Mouse (Mus musculus) adrenal gland (tissue): Measurements from ENCODE around the gene Ccnl2.
"Not testable (repeated sequence)": the region's sequence is repeated elsewhere in the genome, so short reads cannot be mapped to it uniquely, and the experiment has no call there.

Experiments
- intact Hi-C: fragments of 180-260 bp; cut with DNase I; formaldehyde crosslinking; loops from one replicate; pipeline ENCODE4 v1.15.1; 2025

Ccnl2 gene

GRCm38 (mm10) chr4:155788833-155789232, 23.5 kb upstream of the Ccnl2 start:
- intact Hi-C loops: not testable (repeated sequence)

DNA sequence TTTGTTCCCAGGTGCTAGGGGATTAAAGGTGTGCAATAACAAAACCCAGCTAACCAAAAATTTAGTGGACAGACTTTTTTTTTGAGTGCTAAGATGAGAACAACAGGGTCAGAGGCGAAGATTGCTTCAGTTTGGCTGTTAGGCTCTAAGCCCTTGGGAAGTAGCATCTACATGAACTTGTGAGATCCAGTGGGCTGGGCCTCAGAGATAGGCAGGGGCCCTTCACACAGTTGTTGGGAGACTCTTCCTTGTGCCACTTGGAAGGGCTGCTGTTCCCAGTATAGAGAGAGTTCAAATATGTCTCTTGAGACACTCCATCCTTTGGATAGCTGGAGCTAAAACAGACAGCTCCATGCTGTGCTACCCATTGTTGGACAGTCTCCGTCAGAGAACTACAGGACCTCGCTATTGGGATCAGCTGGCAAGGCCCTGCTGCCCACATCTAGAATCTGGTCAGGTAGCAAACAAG, 22.2 kb upstream of the Ccnl2 start, which contains the start of gene Ankrd65:
Gene Ankrd65 (plus strand): TSS at position 419 of the 469 bp plus-strand sequence.
- intact Hi-C loops: no loop called here

DNA sequence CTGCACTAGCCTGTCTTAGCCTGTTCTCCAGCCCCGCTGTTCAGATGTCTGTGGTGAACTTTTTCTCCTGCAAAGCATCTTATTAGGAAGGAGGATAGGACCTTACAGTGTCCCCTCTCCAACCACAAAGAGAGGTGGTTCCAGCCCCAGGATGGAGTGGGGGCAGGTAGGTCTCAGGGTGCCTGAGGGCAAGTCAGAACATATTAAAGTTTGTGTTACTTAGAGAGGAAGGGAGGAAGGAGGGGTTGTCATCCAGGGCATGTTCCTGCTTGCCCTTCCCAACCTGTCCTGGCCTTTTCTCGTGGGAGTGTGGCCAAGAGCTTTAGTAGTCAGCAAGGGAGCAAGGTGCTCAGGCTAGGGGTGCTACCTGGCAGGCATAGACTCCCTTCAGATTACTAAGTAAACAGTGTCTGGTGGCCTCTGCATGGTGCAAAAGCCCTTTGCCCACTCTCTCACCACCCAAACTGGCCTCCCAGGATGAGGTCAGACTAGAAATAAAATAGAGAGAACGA, 21.6 kb upstream of the Ccnl2 start:
- intact Hi-C loops: no loop called here

GRCm38 (mm10) chr4:155791240-155791933, 20.9 kb upstream of the Ccnl2 start:
- intact Hi-C loops: no loop called here

DNA sequence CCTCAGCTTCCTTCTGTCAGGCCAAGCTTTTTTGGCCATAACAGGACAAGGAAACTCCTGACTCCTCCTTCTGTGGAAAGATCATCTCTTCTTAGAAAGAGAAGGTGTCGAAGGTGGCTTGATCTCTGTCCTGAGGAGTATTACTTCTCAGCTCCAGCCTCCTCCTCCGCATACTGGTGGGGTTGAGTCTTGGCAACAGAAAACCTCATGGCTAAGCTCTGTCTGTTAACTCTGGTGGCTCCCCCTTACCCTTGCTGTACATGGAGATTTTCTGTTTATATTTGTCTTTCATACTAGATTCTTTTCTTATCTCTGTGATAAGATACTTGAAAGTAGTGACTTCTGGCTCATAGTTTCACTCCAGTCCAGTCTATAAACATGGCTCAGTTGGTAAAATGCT, 18.6 kb upstream of the Ccnl2 start:
- intact Hi-C loops: no loop called here

GRCm38 (mm10) chr4:155802075-155802474, 10.2 kb upstream of the Ccnl2 start:
- intact Hi-C loops: no loop called here

GRCm38 (mm10) chr4:155802741-155803339, 9.4 kb upstream of the Ccnl2 start, which contains the start of gene Mrpl20:
Mrpl20 (plus strand) TSS chr4:155802878.
- intact Hi-C loops: no loop called here

DNA sequence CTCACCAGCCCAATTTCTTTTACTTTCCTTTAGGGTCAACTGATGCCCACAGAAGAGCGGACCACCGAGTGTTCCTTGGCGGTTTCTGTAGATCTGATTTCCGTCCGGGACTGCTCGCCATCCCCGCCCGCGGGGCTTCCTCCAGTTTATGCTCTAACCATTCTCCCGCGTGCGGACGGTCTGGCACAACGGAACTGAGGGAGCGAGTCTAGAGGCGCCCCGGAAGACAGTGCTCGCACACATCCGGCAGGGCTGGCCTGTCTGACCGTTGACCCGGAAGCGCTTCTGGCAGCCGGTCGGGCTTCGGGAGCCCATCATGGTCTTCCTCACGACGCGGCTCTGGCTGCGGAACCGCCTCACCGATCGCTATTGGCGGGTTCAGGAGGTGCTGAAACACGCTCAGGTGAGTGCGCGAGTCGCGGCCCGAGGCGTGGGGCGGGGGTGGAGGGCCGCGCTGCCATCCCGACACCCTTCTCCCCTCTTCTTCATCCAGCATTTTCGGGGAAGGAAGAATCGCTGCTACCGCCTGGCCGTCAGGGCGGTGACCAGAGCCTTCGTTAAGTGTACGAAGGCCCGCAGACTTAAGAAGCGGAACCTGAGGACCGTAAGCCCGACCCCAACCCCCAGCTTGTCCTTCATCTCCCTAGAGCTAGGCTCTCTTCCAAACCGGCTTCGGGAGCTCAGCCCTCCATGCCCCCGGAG, 8.8 kb upstream of the Ccnl2 start:
- intact Hi-C loops: no loop called here

- intact Hi-C loops: no loop called here
These were observed 4.4 kb upstream of the Ccnl2 start for GRCm38 (mm10) chr4:155807841-155808240.

- intact Hi-C loops: no loop called here
These were observed 434 bp downstream of the Ccnl2 start for GRCm38 (mm10) chr4:155812665-155813181.

GRCm38 (mm10) chr4:155817533-155817932, 5.2 kb downstream of the Ccnl2 start:
- intact Hi-C loops: no loop called here

DNA sequence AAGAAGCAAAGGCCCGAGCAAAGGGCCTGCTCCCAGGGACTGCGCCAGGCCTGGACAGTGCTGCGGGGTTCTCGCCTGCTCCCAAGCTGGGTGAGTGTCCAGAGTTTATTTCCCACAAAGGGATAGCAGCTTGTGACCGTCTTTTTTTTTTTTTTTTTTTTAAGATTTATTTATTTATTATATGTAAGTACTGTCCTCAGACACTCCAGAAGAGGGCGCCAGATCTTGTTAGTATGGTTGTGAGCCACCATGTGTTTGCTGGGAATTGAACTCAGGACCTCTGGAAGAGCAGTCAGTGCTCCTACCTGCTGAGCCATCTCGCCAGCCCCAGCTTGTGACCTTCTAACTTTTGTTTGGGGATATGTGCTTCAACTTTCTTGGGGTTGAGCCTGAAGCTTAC, 8.7 kb downstream of the Ccnl2 start:
- intact Hi-C loops: no loop called here

DNA sequence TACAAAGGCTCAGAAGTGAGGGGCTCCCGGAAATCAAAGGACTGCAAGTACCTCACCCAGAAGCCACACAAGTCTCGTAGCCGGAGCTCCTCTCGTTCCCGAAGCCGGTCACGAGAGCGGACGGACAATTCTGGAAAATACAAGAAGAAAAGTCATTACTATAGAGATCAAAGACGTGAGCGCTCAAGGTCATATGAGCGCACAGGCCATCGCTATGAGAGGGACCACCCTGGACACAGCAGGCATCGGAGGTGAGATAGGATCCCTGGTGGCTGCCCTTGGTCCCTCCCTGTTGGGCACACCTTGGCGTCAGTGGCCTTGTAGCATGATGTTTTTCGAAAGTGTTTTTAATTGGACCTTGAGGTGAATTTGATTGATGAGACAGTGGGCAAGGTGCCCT, 11.2 kb downstream of the Ccnl2 start:
- intact Hi-C loops: no loop called here

GRCm38 (mm10) chr4:155829866-155830265, 17.6 kb downstream of the Ccnl2 start:
- intact Hi-C loops: no loop called here

DNA sequence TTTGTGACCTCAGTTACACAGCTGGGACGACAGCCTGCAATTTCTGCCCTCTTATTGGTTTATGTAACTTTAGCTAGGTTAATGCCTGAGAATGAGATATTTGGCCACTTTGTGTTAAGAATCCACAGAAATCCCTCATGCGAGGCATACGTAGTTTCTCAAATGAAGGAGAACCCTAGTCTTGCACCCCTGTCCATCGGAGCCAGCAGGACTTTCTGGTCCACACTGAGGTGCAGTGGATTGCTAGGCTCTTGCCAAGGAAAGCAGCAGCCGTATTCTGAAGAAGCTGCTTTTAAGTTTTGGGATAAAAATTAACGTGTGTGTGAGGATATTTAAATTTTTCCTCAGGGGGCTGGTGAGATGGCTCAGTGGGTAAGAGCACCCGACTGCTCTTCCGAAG, 18.3 kb downstream of the Ccnl2 start:
- intact Hi-C loops: no loop called here

GRCm38 (mm10) chr4:155831205-155831766, 19.0 kb downstream of the Ccnl2 start, which contains the start of gene Aurkaip1:
Aurkaip1 (plus strand) TSS chr4:155831272.
- intact Hi-C loops: no loop called here

GRCm38 (mm10) chr4:155831831-155832230, 19.5 kb downstream of the Ccnl2 start:
- intact Hi-C loops: no loop called here

DNA sequence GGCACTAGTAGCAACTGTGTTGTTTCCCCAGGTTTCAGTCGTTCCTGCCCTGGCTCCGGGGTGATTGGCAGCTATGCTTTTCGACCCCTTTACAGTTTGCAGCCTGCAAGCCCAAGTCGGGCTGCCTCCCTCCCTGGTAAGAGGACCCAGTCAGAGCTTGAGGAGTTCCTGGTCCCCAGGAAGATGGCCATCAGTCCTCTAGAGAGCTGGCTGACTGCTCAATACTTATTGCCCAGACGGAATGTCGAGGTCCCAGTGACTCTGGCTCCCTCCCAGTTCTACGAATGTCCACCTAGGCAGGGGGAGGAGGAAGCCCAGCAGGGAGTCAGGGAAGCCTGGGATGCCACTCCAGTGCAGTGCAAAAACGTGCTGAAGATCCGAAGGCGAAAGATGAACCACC, 20.0 kb downstream of the Ccnl2 start:
- intact Hi-C loops: no loop called here

DNA sequence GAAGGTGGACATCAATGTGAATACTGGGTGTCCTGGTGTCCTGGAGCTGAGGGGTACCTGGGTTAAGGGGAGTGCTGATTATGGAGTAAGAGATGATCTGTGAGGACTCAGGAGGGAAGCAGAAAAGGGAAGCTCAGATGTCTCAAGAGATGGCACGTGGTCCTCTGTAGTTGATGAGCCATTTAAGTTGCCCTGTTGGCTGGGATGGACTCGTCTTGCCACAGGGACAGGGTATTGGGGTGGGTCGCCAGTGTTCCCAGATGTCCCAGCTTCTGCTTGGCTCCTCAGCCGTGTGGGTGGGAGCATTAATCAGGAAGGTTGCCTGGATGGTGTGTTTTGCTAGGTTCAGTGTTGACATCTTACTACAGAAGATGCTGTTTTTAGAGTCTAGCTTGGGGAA, 20.9 kb downstream of the Ccnl2 start:
- intact Hi-C loops: no loop called here

DNA sequence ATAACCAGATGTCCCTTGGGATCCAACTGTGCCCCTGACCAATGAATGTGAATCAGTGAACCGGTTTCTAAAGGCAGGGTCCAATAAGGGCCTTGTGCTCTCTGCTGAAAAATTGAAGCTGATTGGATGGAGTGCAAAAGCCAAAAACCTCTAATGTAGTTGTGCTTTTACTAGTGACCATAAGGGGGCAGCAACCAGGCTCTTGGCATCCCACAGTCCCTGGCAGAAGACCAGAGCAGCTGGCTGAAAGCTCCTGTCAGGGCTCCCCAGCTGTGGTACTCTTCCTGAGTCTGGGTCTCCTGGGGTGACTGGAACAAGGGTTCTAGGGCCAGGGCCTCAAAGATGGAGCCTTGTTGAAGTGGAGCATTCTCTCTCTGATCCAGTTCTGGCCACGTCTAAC, 21.5 kb downstream of the Ccnl2 start:
- intact Hi-C loops: no loop called here

GRCm38 (mm10) chr4:155837404-155838010, 25.2 kb downstream of the Ccnl2 start:
- intact Hi-C loops: no loop called here
